Mouse (Mus musculus) heart, postnatal 25 days (tissue): ENCODE results near the gene Klk8. TPM values are rescaled to one million over a fixed set of nuclear protein-coding genes. Genes with fewer than 3 reads are reported as not detected.

Experiments used
- DNase-seq: peaks from one replicate; pipeline ENCODE4 v3.0.0; 2022; ENCODE audit warnings: low spot score
- intact Hi-C: fragments of 180-260 bp; cut with DNase I; formaldehyde crosslinking; loops from one replicate; pipeline ENCODE4 v1.15.1; 2025
- total RNA-seq, 2 experiments: library from RNA; stranded (reverse); gene quantifications; 2 replicates each; pipeline ENCODE4 v1.2.3; 2021

Klk8 gene
- total RNA-seq, 2 experiments from 2014 or later: 12.6 to 13.3 TPM

GRCm38 (mm10) chr7:43785286-43785685 is 12.1 kb upstream of the Klk8 start:
- DNase-seq: no peak
- intact Hi-C loops: loop anchor here (5.0 to 10.0 kb wide), 2 partner anchors 112 to 200 kb away; no protein-coding TSS in a partner anchor

- DNase-seq: no peak
- intact Hi-C loops: loop anchor here (5.0 to 10.0 kb wide), 2 partner anchors 109 to 203 kb away; no protein-coding TSS in a partner anchor
These were observed 9.3 kb upstream of the Klk8 start for GRCm38 (mm10) chr7:43788096-43788495.

- intact Hi-C loops: loop anchor here (5.0 to 10.0 kb wide), 2 partner anchors 108 to 204 kb away; no protein-coding TSS in a partner anchor
- no peak for DNase-seq
These were observed 8.1 kb upstream of the Klk8 start for GRCm38 (mm10) chr7:43789295-43789694.

- no peak for DNase-seq
- intact Hi-C loops: no loop called here
These were observed 5.8 kb upstream of the Klk8 start, which contains the start of gene Klk9 for GRCm38 (mm10) chr7:43791591-43791990. Gene Klk9, plus strand, starts transcription at chr7:43791891.

GRCm38 (mm10) chr7:43796355-43796754 is 1.0 kb upstream of the Klk8 start:
- intact Hi-C loops: no loop called here
- no peak for DNase-seq

- DNase-seq: no peak
- intact Hi-C loops: no loop called here
These were observed 576 bp downstream of the Klk8 start for GRCm38 (mm10) chr7:43797844-43798462.

GRCm38 (mm10) chr7:43799876-43800275 is 2.5 kb downstream of the Klk8 start:
- DNase-seq: no peak
- intact Hi-C loops: no loop called here

- no peak for DNase-seq
- intact Hi-C loops: no loop called here
These were observed 13.6 kb downstream of the Klk8 start, which contains the start of gene Klk7 for GRCm38 (mm10) chr7:43810994-43811393. Gene Klk7, plus strand, starts transcription at chr7:43811294.

- intact Hi-C loops: no loop called here
- no peak for DNase-seq
These were observed 17.8 kb downstream of the Klk8 start for GRCm38 (mm10) chr7:43815211-43815610.

GRCm38 (mm10) chr7:43816746-43817145 is 19.4 kb downstream of the Klk8 start:
- intact Hi-C loops: no loop called here
- DNase-seq: no peak

- intact Hi-C loops: no loop called here
- DNase-seq: no peak
These were observed 24.2 kb downstream of the Klk8 start for GRCm38 (mm10) chr7:43821581-43821980.

- no peak for DNase-seq
- intact Hi-C loops: no loop called here
These were observed 26.8 kb downstream of the Klk8 start, which contains the start of gene Klk6 for GRCm38 (mm10) chr7:43824199-43824598. Gene Klk6, plus strand, starts transcription at chr7:43824499.

GRCm38 (mm10) chr7:43826056-43826455 is 28.7 kb downstream of the Klk8 start:
- intact Hi-C loops: no loop called here
- no peak for DNase-seq

GRCm38 (mm10) chr7:43827706-43828105 is 30.3 kb downstream of the Klk8 start:
- intact Hi-C loops: no loop called here
- DNase-seq: no peak

GRCm38 (mm10) chr7:43829006-43829405 is 31.6 kb downstream of the Klk8 start:
- DNase-seq: no peak
- intact Hi-C loops: no loop called here

- intact Hi-C loops: no loop called here
These were observed 44.3 kb downstream of the Klk8 start, which contains the start of gene Klk5 for GRCm38 (mm10) chr7:43841701-43842100. Gene Klk5, plus strand, starts transcription at chr7:43841971.

GRCm38 (mm10) chr7:43843801-43844200 is 46.4 kb downstream of the Klk8 start:
- intact Hi-C loops: no loop called here
- no peak for DNase-seq

More at GRCm38 (mm10) chr7:43841701-43842100, 44.3 kb downstream of the Klk8 start, which contains the start of gene Klk5:
- no peak for DNase-seq

- intact Hi-C loops: no loop called here
- DNase-seq: no peak
These were observed 54.2 kb downstream of the Klk8 start for GRCm38 (mm10) chr7:43851616-43852015.
